Mouse (Mus musculus) megakaryocyte-erythroid progenitor cell, adult 5-6 weeks (primary cell): ENCODE measurements around the gene Gm14214. TPM values are rescaled to one million over a fixed set of nuclear protein-coding genes. Genes with fewer than 3 reads are reported as not detected.

Experiments
- ATAC-seq: replicated peaks from 2 replicates; pipeline ENCODE4 v1.8.0; 2016; ENCODE audit warnings: mild to moderate bottlenecking, inconsistent platforms; ENCODE audit not compliant: severe bottlenecking, poor library complexity, low FRiP score, low TSS enrichment
- total RNA-seq, 2 experiments: library from RNA; stranded (forward) in 1 of 2; stranded (reverse) in 1 of 2; fragments of 200-1000, 215-1000 nt in 1 of 2; fragments of >200 nt in 1 of 2; fragmentation: Nextera tagmentation in 1 of 2; gene quantifications; 2 replicates each; pipeline ENCODE4 v1.2.3; 2014 to 2017

Gm14214 gene
- total RNA-seq (2014; fragmentation: Nextera tagmentation): not detected in 2 replicates
- total RNA-seq (2017): not detected in 2 replicates

DNA sequence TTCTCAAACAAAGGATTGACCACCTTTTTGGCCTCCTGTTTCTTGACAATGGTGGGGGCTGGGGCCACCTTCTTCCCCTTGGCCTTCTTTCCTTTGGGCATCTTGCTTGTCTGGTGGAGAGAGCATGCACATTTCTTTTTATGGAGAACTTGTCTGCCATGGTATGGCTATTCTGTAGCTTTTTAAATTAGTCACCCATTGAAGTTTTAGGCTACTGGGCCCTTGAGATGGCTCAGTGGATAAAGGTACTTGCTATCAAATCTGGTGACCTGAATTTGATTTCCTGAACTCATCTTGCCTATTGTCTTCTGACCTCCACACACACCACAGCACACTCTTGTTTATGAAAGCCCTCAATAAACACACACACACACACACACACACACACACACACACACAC lies at the start of gene Gm14214:
TSS of gene Gm14214 (minus strand) at position 101 of the 400 bp plus-strand sequence.
- no peak for ATAC-seq

DNA sequence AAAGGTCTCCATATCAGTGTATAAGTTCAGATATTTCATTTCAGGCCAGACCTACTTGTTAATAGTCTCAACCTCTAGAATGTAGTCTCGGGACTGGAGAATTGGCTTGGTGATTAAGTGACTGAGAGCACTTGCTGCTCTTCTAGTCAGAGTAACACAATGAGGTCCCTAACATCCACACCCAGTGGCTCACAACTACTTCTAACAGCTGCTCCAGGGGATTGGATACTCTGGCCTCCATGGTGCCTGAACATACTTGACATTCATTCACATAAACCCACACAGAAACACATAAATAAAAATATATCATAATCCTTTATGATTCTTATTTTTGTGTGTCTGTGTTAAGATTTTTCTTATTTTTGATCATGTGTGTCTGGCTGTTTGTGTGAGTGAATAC lies 48.8 kb upstream of the Gm14214 start:
- no peak for ATAC-seq

DNA sequence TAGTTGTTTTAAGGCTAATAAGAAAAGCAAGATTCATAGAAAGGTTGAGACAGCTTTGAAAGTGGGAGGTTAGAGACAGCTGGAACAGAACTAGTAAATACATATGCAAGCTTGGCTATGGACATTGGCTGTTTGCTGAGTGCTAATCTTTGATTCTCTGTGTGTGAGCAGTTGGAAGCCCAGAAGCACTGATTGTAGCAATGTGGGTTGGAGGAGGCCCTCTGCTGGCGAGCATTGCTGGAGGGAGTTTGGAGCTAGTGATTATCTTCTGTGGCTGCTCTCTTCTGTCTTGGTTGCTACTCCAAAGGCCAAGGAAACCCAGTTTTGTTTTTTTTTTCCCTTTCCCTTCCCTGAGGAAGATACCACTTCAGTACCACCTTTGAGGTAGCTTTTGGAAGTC lies 48.0 kb upstream of the Gm14214 start:
- peak; percentile 76 for ATAC-seq

DNA sequence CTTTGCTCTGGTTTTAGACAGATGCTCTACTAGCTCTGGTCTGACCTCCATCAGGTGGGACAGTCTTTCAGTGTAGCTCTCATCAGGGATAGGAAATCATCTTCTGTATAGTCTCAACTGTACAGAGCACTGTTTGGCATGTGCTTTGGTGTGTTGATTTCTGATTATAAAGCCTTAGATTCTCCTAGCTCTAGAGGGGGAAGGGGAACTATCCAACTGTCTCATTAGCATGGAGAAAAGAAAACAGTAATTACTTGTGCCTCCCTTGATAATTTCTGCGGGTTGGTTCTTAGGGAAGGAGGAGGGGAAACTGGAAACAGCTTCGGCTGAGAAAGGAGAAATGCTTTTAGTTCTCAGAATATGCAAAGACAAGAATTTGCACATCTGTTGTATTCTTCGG lies 47.3 kb upstream of the Gm14214 start:
- no peak for ATAC-seq

DNA sequence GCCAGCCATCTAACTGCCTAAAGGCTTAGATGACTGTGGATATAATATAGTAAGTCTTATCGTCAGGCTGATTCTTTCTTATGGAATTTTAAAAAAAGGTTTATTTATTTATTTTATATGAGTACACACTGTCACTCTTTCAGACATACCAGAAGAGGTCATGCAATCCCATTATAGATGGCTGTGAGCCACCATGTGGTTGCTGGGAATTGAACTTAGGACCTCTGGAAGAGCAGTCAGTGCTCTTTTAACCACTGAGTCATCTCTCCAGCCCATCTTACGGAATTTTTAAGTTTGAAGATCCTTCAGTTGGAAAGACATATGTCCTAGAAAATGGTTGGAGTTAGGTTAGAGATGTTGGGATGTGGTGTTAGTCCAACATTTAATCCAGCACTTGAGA lies 43.6 kb upstream of the Gm14214 start:
- no peak for ATAC-seq

DNA sequence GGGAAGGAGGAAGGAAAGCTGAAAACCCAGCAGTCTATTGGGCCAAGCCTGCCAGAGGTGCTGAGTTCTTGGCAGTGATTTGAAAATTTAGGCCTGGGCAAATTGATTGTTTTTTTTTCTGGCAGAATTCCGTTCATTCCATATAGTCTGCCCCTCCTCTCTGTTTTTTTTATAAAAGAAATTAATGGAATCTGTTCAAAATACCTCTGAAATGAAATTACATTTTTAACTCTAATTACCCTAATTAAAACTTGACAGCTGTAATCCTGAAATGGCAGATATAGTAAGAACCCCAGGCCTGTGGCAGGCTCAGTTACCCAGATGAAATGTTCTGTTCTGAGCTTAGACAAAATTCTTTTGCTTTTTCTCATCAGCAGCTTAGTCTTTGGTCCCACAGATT lies 41.0 kb upstream of the Gm14214 start:
- ATAC-seq: no peak

DNA sequence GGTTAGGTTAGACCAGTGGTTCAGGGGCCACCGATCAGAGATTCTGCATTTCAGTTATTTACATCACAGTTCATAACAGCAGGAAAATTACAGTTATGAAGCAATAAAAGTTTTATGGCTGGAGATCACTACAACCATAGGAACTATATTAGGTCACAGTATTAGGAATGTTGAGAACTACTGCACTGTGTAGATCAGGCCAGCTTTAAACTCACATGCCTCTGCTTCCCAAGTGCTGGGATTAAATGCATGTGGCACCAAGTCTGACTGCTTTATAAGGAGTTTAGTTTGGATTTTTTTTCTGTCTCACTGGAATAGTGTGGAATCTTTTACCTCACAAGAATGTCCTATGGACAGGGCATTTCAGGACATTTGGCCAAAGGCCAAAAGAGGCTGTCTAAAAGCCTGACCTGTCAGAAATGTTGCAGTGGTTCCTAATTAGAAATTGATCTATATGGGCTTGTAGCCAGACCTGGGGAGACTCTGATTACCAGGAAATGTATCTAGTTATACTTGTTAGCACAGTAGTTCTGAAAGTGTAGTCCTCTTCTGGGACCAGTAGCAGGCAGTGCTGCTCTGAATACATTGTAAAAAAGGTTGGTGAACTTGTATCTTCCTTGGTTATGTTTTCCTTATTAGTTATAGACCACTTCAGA lies 39.4 kb upstream of the Gm14214 start:
- ATAC-seq: 0 out of 2 replicates have a peak, but pooled peaks have one; percentile 22

DNA sequence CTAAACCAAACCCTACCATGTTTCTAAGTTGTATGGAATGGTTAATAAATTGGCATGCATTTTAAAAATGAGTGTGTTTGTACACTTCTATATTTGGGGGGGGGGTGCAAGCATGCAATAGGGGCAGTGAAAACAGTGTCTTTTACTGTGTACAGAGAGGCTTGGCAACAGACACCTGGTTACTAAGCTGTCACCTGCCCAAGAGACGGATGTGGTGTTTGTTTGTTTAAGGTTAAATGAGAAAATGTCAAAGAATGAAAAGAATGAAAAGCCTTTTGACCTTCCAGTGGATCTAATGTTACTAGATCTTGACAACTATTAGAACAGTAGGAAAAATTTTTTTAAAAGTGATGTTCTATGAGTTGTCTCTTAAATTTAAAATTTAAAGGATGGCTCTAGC lies 37.9 kb upstream of the Gm14214 start:
- no peak for ATAC-seq

DNA sequence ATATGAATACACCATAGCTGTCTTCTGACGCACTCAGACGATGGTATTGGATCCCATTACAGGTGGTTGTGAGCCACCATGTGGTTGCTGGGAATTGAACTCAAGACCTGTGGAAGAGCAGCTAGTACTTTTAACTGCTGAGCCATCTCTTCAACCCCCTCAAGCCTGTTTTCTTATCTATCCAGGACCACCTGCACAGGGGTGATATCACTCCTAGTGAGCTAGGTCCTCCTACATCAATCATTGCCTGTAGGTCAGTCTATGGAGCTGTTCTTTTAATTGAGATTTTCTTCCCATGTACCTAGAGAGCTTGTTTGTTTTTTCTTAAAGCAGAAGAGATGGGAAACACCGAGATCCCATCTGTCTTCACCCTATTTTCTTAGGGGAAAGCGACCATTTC lies 34.0 kb upstream of the Gm14214 start:
- peak; percentile 75; the same call in 1 of the 2 replicates for ATAC-seq

DNA sequence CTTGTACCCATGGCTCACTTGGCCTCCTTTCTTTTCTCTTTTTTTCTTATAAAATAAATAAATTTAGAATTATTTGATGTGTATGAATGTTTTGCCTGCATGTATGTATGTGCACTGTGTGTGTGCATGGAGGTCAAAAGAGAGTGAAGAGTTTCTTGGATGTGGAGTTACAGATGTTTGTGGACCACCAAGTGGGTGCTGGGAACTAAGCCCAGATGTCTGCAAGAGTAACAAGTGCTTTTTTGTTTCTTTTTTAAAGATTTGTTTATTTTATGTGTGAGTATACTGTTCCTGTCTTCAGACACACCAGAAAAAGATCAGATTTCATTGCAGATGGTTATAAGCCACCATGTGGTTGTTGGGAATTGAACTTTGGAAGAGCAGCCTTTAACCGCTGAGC lies 33.5 kb upstream of the Gm14214 start:
- ATAC-seq: no peak

DNA sequence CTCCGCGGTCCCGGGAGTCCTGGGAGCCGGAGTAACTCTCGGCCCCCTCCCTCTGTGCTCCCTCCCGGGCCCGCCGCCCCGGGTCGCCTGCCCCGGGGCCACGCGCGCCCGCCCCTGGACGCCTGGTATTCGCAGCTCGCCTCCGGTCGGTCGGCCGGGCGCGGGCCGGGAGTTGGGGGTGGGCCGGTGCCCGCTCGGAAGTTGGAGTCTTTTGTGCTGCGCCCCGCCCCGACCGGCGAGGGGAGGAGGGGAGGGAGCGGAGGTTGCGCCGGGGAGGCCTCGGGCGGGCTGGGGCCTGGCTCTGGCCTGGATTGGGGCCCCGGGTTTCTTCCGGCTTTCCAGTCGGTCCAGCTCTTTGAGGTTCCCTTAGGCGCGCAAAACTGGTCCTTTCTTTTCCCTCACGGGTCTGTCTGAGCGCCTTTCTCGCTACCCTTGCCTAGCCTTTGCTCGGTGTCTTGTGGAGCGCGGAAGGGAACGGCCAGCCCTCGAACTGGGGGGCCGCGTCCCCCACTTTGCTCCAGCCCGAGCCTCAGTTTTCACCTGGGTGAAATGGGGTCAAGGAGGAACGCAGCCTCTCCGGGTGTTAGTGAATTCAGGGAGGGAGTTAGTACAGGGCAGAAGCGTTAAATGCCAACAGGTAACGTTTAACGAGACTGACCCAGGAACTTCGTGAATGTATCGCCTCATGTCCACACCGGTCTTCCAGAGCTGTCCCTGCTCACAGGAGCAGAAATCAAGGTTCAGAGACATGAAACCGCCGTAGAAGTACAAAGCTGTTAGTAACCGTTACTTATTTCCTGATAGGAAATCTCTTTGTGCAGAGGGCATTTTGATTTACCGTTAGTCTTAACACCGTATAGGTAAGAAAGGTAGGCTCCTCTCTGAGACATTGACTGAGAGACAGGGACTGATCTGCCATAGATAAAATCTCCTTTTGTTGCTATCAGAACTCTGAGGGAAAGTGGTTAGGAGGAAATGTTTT lies 22.1 kb upstream of the Gm14214 start:
- peak; percentile 31; the same call in 1 of the 2 replicates for ATAC-seq

DNA sequence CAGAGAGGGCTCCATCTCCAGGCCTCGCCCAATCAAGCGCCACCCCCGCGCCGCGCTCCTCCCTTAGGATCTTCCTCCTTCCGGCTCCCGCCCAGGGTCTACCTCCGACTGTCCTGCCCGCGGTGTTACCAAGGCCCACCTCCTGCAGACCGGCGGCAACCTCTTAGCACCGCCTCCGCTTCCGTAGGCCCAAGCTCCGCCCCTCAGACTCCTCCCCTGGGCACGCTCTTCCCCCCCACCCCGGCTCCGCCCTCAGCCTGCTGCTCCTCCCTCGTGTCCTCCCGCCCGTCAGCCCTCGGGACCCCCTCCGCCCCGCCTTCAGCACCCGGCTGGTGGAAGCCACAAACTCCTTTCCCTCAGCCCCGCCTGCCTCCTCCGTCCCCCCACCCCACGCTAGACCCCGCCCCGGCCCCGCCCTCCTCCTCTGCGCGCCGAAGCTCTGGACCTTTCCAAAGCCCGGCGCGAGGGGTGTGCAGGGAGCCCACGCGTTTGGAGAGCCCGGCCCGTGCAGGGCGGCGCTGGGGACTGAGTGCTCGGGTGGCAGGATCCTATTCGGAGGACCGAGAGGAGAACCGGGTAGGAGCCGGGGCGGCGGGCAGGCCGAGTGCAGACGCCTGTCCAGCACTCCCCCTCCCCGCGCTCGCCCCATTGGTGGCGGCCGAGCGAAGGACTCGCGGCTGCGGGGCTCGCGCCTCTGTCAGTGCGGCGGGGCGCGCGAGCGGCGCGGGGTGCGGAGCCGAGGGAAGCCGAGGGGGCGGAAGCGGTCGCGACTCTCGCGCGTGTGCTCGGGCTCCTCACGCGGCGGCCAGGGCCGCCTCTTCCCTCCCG lies 21.0 kb upstream of the Gm14214 start, which contains the start of the genes Raly and a:
TSS of gene Raly (plus strand) at position 441 of the 828 bp plus-strand sequence.
TSS of gene a (plus strand) at position 747 of the 828 bp plus-strand sequence.
- peak; percentile 91 for ATAC-seq

DNA sequence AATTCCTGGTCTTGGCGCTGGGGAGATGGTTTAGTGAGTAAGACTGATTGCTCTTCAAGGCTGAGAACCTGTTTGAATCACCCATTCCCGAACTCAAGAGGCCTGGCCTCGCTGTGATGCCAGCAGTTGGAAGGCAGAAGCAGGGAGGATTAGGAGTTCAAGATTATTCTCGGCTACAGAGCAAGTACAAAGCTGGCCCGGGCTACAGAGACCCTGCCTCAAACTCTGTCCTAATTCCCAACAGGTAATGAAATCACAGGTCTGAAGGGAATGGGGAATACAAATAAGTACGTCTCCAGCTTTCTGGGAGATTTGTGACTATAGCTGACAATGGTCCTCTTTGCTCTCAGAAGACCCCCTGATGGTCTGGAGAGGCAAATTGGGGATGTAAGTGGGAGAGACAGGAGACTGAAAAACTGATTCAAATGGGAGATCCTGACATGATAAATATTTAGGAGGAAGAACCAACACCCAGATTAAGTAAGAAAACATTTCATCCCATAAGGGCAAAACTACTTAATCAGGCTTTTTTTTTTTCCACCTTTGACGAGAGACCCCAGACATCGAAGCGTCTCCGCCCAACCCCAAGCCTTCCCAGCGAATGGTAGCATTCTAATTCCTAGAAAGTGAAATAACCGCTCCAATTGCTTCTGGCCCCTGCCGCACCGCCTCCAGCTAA lies 20.3 kb upstream of the Gm14214 start:
- ATAC-seq: no peak

DNA sequence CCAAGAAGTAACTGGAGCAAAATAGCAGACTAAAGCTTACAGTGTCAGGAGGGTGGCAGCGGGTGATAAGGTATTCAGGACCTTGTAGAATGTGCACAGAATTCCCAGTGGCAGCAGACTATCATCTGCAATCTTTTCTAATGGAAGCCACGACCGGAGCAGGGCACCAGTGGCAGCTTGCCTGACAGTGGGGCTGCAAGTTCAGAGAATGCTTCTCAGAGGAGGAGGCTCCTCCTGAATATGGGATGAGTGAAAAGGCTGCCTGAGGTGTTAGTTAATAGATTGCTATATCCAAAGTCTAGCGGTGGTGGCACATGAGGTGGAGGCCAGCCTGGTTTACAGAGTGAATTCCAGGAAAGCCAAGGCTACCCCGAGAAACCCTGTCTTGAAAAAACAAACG lies 19.6 kb upstream of the Gm14214 start:
- ATAC-seq: no peak

DNA sequence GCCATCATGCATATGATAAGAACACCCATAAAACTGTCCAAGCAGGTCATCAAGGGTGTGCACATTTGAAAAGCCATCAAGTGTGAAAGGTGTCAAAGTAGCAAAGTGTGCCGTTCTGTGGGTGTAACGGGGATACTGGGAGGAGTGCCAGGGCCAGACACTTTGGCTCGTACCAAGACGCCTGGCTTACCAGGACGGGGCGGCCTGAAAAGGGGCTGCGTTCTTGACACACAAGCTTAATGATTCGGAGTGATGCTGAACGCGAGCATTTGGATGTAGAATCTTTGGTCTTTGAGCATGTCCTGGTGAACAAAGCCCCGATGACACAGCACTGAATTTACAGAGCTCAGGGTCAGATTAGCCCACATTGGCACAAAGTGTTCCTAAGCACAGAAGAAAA lies 16.9 kb upstream of the Gm14214 start:
- no peak for ATAC-seq

DNA sequence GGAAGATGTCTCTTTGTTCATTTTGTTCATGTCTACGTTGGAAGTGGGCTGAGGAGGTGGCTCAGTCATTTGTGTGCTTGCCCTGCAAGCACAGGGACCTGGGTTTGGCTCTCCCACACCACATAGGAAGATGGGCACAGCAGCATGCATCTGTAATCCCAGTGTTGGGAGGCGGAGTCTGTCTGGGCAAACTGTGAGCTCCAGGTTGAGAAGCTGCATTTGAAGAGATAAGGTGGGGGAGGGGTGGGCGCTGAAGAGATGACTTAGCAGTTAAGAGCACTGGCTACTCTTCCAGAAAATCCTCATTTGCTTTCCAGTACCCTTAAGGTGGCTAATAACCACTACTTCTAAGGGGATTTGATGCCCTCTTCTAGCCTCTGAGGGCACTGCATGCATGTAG lies 16.4 kb upstream of the Gm14214 start:
- peak; percentile 56 for ATAC-seq

DNA sequence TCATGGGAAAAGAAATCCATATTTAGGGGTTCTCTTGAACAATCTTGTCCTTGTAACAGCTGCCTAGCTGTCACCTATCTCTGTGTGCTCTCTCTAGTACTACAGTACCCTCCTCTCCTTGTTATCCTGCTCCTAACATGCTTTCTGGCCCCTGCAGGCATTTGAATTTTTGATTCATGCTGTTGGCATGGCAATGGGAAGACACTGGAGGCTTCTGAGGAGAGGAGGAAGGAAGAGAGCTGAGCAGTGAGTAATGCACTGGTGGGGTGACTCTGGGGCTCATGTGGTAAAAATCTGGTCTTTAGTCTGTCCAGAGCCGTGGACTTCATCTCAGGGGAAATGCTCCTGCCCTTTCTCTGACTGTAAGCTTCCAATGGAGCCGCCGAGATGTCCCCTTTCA lies 15.5 kb upstream of the Gm14214 start:
- no peak for ATAC-seq

DNA sequence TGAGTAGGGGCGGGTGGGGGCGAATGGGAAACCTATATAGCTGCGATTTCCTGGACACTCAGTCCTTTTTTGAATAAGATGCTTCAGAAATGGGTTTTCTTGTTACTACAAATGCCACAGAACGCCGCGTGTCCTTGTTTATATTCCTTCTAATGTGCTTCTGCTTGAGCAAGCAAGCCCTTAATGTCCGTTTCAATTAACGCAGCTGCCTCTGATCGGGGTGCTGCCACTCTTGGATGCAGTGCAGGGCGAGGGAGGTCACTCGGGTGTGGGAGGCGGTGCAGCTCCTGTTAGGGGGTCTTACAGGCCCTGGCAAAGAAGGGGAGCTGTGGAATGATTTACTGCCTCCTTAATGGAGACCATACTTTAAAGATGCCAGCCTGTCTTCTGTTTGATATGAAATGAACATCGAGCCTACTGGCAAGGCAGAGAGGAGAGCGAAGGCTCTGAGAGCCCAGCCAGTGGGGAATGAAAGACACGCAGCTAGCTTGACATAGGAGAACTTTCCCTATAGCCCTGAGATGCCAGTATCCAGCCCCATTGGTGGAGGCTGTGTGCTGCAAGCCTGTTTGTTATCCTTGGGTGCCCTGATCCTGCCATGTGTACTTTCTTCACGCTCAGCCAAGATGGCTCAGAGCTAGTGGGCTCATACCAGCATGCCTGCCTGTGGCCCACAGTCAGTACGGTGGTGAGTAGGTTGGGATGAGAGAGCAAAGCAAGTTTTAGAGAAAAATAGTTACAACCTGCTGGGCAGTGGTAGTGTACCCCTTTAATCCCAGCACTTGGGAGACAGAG lies 13.2 kb upstream of the Gm14214 start:
- ATAC-seq: no peak
